Comparison of ENCODE assay signal across 27 mouse cellular contexts in the genomic region with DNA sequence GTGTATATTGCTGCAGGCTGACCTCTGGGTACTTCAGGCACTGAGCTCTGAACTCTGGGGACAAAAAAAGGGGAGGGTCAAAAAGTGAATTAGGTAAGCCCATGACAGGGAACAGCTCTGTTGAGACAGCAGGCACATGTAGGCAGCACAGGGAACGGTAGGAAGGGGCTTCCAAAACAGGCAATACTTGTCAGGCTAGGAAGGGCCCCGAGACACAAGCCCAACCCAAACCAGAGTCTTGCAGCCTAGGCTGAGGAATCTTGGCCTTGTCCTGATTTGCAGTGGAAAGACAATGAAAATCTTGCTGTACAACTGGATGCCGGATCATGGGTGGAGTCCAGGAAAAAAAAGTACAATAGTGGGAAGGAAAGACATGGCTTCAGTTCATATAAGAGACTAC.
DNase-seq lines count a peak whose midpoint lies in the region; ATAC-seq and TF ChIP-seq lines count a peak whose summit lies in the region.
"Had no signal": no experiment of that assay in that cellular context is flagged by ENCODE, and none has a peak within 500 bp of the region (broad histone marks: within the 10 kb centered on the region; RNA-seq: fewer than 3 reads in every experiment).

No protein-coding gene starts in this region.

- TF ChIP-seq EP300 in heart, adult 2 months (IDR thresholded peaks at IDR 0.05; ENCODE audit: insufficient read depth, low read depth, low read length), result no peak

- H3K4me1 ChIP-seq in cerebellum, adult 2 months (ENCODE audit: control insufficient read depth, insufficient read depth, low read length), result peaks cover 36% of the 10 kb centered on the region
- H3K4me1 ChIP-seq in heart, adult 2 months (ENCODE audit: control insufficient read depth, insufficient read depth, low read length), result peaks cover 17% of the 10 kb centered on the region
- H3K4me1 ChIP-seq in midbrain, embryonic 11.5 days (ENCODE audit: control insufficient read depth, insufficient read depth, low read length), result no peaks in the 10 kb centered on the region
- H3K4me1 ChIP-seq in midbrain, embryonic 16.5 days (ENCODE audit: control insufficient read depth, insufficient read depth, low read length), result peaks cover 7% of the 10 kb centered on the region; the same call in 1 of the 2 replicates
- H3K4me1 ChIP-seq in brown adipose tissue, adult 24 weeks (ENCODE audit: control insufficient read depth, insufficient read depth, insufficient read length, low read length), result peaks cover 37% of the 10 kb centered on the region; the same call in 1 of the 2 replicates

- no peak for DNase-seq in cerebellum, adult 2 months
- no peak for DNase-seq in cerebellum, adult 9-10 months
- no peak for DNase-seq in heart, adult 2 months
- DNase-seq in heart, postnatal 36 days, result no peak
- DNase-seq in midbrain, embryonic 11.5 days (ENCODE audit: low spot score, missing footprints), result peak; percentile 35
- no peak for DNase-seq in layer of hippocampus, postnatal 25 days (ENCODE audit: extremely low spot score in 1 of 2, low spot score in 1 of 2)
- DNase-seq: adrenal gland, adult 2 months; adrenal gland, postnatal 14 days; B cell, adult 2 months; cerebellum, adult 11 months; cerebellum, adult 9-11 months; forebrain, postnatal 0 days; gastrocnemius, postnatal 36 days; heart, postnatal 10 days; heart, postnatal 4 days; kidney, adult 2 months had no signal

- H3K4me2 ChIP-seq in midbrain, embryonic 11.5 days, result no peak overlapping the region
- no peak overlapping the region for H3K4me2 ChIP-seq in midbrain, embryonic 16.5 days (ENCODE audit: low read length)
- H3K4me2 ChIP-seq: embryonic facial prominence, embryonic 12.5 days; embryonic facial prominence, embryonic 15.5 days; heart, embryonic 15.5 days; hindbrain, embryonic 14.5 days had no signal

- intact Hi-C loops in heart, adult 2 months (cut with DNase I), result loop anchor here (10.0 kb wide), 1 partner anchor 535 kb away; no protein-coding TSS in a partner anchor
- intact Hi-C loops in heart, postnatal 36 days (cut with DNase I), result no loop called here

- H3K79me2 ChIP-seq in heart, adult 2 months (replicated peaks; ENCODE audit: control insufficient read depth, insufficient read depth, low read length), result no peaks in the 10 kb centered on the region

- TF ChIP-seq CTCF in cerebellum, adult 2 months (IDR thresholded peaks at IDR 0.05; ENCODE audit: borderline replicate concordance, insufficient read depth, low read depth, low read length), result no peak
- TF ChIP-seq CTCF in heart, adult 2 months (IDR thresholded peaks at IDR 0.05), result no peak

- H3K4me3 ChIP-seq in cerebellum, adult 2 months (replicated peaks; ENCODE audit: insufficient read depth, low read depth, low read length), result no peak overlapping the region
- H3K4me3 ChIP-seq in heart, adult 2 months, result no peak overlapping the region
- no peak overlapping the region for H3K4me3 ChIP-seq in midbrain, embryonic 11.5 days (ENCODE audit: low read depth, low read length)
- H3K4me3 ChIP-seq in midbrain, embryonic 16.5 days (ENCODE audit: low read depth, low read length), result no peak overlapping the region
- H3K4me3 ChIP-seq in brown adipose tissue, adult 24 weeks (ENCODE audit: insufficient read depth, low read depth, low read length), result no peak overlapping the region
- H3K4me3 ChIP-seq: embryonic facial prominence, embryonic 12.5 days; embryonic facial prominence, embryonic 15.5 days; heart, embryonic 15.5 days had no signal

- H3K27ac ChIP-seq in cerebellum, adult 2 months (ENCODE audit: insufficient read depth, low read length), result 0 out of 2 replicates have a peak overlapping the region, but pooled peaks have one; percentile 42
- peak overlapping the region; percentile 21; the same call in 1 of the 2 replicates for H3K27ac ChIP-seq in heart, adult 2 months
- no peak overlapping the region for H3K27ac ChIP-seq in midbrain, embryonic 11.5 days (ENCODE audit: low read depth, low read length)
- H3K27ac ChIP-seq in midbrain, embryonic 16.5 days (ENCODE audit: low read length), result no peak overlapping the region
- peak overlapping the region; percentile 23; the same call in 1 of the 2 replicates for H3K27ac ChIP-seq in brown adipose tissue, adult 24 weeks (replicated peaks; ENCODE audit: low read depth, low read length)
- H3K27ac ChIP-seq: embryonic facial prominence, embryonic 12.5 days; embryonic facial prominence, embryonic 15.5 days; heart, embryonic 15.5 days; hindbrain, embryonic 14.5 days had no signal

- no peaks in the 10 kb centered on the region for H3K27me3 ChIP-seq in cerebellum, adult 2 months (ENCODE audit: control insufficient read depth, insufficient read depth, low read length)
- no peaks in the 10 kb centered on the region for H3K27me3 ChIP-seq in heart, adult 2 months (ENCODE audit: control insufficient read depth, insufficient read depth, low read length)
- H3K27me3 ChIP-seq in midbrain, embryonic 11.5 days (ENCODE audit: control insufficient read depth, insufficient read depth, low read length), result no peaks in the 10 kb centered on the region
- H3K27me3 ChIP-seq in midbrain, embryonic 16.5 days (ENCODE audit: control insufficient read depth, insufficient read depth, low read depth, low read length), result no peaks in the 10 kb centered on the region
- H3K27me3 ChIP-seq: CH12.LX; embryonic facial prominence, embryonic 12.5 days; embryonic facial prominence, embryonic 15.5 days; heart, embryonic 15.5 days; Patski had no signal

- no peak overlapping the region for H3K9ac ChIP-seq in heart, adult 2 months (ENCODE audit: low read depth, low read length)
- H3K9ac ChIP-seq in midbrain, embryonic 11.5 days (ENCODE audit: low read length), result no peak overlapping the region
- no peak overlapping the region for H3K9ac ChIP-seq in midbrain, embryonic 16.5 days (ENCODE audit: low read depth, low read length)
- H3K9ac ChIP-seq: embryonic facial prominence, embryonic 12.5 days; embryonic facial prominence, embryonic 15.5 days; forebrain, postnatal 0 days; heart, embryonic 15.5 days; hindbrain, embryonic 14.5 days had no signal

- no peak for ATAC-seq in midbrain, embryonic 11.5 days (ENCODE audit: low FRiP score)
- ATAC-seq in midbrain, embryonic 16.5 days, result no peak
- ATAC-seq: forebrain, embryonic 14.5 days; forebrain, postnatal 0 days; intestine, postnatal 0 days; Patski had no signal

- H3K36me3 ChIP-seq in heart, adult 2 months (ENCODE audit: control insufficient read depth, insufficient read depth, low read length), result peaks cover 2% of the 10 kb centered on the region; the same call in 1 of the 2 replicates
- H3K36me3 ChIP-seq in midbrain, embryonic 11.5 days (ENCODE audit: control insufficient read depth, insufficient read depth, low read length), result no peaks in the 10 kb centered on the region
- H3K36me3 ChIP-seq in midbrain, embryonic 16.5 days (ENCODE audit: control insufficient read depth, insufficient read depth, low read length), result no peaks in the 10 kb centered on the region
- H3K36me3 ChIP-seq: embryonic facial prominence, embryonic 12.5 days; embryonic facial prominence, embryonic 15.5 days; G1E; heart, embryonic 15.5 days had no signal

- TF ChIP-seq POLR2A in cerebellum, adult 2 months (IDR thresholded peaks at IDR 0.05; ENCODE audit: borderline replicate concordance, insufficient read depth, low read length), result no peak
- no peak for TF ChIP-seq POLR2A in heart, adult 2 months (IDR thresholded peaks at IDR 0.05; ENCODE audit: insufficient read depth, low read depth, low read length)

- 86% methylated on average over 3 of the region's 3 CpGs for WGBS in cerebellum, adult 2 months
- WGBS in heart, adult 2 months, result 51% methylated on average over 3 of the region's 3 CpGs
- 70% methylated on average over 3 of the region's 3 CpGs for WGBS in midbrain, embryonic 11.5 days
- 79% methylated on average over 3 of the region's 3 CpGs for WGBS in midbrain, embryonic 16.5 days

- H3K9me3 ChIP-seq in midbrain, embryonic 11.5 days (ENCODE audit: control insufficient read depth, low read length), result no peaks in the 10 kb centered on the region
- no peaks in the 10 kb centered on the region for H3K9me3 ChIP-seq in midbrain, embryonic 16.5 days (replicated peaks; ENCODE audit: control insufficient read depth, low read length, poor library complexity, severe bottlenecking)
- H3K9me3 ChIP-seq: embryonic facial prominence, embryonic 12.5 days; embryonic facial prominence, embryonic 15.5 days; G1E; heart, embryonic 15.5 days had no signal

Comparison
In these comparisons a context has a peak if more than half of its experiments do, and no peak if none do; other contexts are left out.
1. H3K27ac ChIP-seq: peak in cerebellum, adult 2 months (single experiment), heart, adult 2 months (single experiment) and brown adipose tissue, adult 24 weeks (single experiment); none in midbrain, embryonic 11.5 days (single experiment) and midbrain, embryonic 16.5 days (single experiment).